ENCODE assay signal across 33 mouse cellular contexts in genomic region chr7:141947512-141947911, GRCm38 (mm10). TPM values are rescaled to one million over a fixed set of nuclear protein-coding genes. Genes with fewer than 3 reads are reported as not detected.
"Had no signal": no experiment of that assay in that cellular context is flagged by ENCODE, and none has a peak within 500 bp of the region (broad histone marks: within the 10 kb centered on the region; RNA-seq: fewer than 3 reads in every experiment).

No protein-coding gene starts in this region.

- ATAC-seq: liver, embryonic 12.5 days; liver, postnatal 0 days; lung, postnatal 0 days; midbrain, embryonic 13.5 days; midbrain, embryonic 15.5 days; midbrain, embryonic 16.5 days had no signal

- H3K4me2 ChIP-seq: limb, embryonic 12.5 days; limb, embryonic 13.5 days; limb, embryonic 15.5 days; liver, embryonic 11.5 days; liver, embryonic 12.5 days; liver, embryonic 13.5 days; liver, embryonic 15.5 days; lung, embryonic 14.5 days; lung, embryonic 15.5 days; midbrain, embryonic 11.5 days had no signal

- H3K27me3 ChIP-seq: midbrain, embryonic 13.5 days; midbrain, embryonic 15.5 days; neural tube, embryonic 12.5 days; neural tube, embryonic 13.5 days had no signal

- H3K4me3 ChIP-seq: limb, embryonic 10.5 days; limb, embryonic 12.5 days; limb, embryonic 13.5 days; limb, embryonic 15.5 days; liver, embryonic 12.5 days; liver, embryonic 13.5 days; liver, embryonic 15.5 days; lung, embryonic 15.5 days; megakaryocyte, embryonic 14.5 days; midbrain, embryonic 12.5 days; midbrain, embryonic 15.5 days; myocyte had no signal

- H3K9me3 ChIP-seq: limb, embryonic 10.5 days; limb, embryonic 12.5 days; limb, embryonic 15.5 days; liver, embryonic 12.5 days; liver, embryonic 13.5 days; liver, embryonic 15.5 days; lung, embryonic 15.5 days; midbrain, embryonic 10.5 days; midbrain, embryonic 12.5 days; midbrain, embryonic 13.5 days; midbrain, embryonic 15.5 days; neural tube, embryonic 12.5 days; neural tube, embryonic 13.5 days had no signal

- H3K27ac ChIP-seq: limb, embryonic 10.5 days; limb, embryonic 12.5 days; limb, embryonic 13.5 days; limb, embryonic 15.5 days; liver, embryonic 12.5 days; liver, embryonic 13.5 days; liver, embryonic 14.5 days; liver, embryonic 15.5 days; lung, embryonic 15.5 days; macrophage had no signal

- H3K36me3 ChIP-seq: limb, embryonic 10.5 days; limb, embryonic 12.5 days; limb, embryonic 13.5 days; limb, embryonic 15.5 days; liver, embryonic 12.5 days; liver, embryonic 13.5 days; liver, embryonic 15.5 days; lung, embryonic 15.5 days; midbrain, embryonic 15.5 days; neural tube, embryonic 12.5 days had no signal

- DNase-seq: left cerebral cortex, postnatal 4 days; liver; liver, embryonic 13.5 days; liver, postnatal 0 days; lung, adult 18-20 months; lung, adult 2 months; lung, embryonic 14.5 days; lung, postnatal 10 days; lung, postnatal 14 days; lung, postnatal 36 days; lung, postnatal 4 days had no signal

- H3K9ac ChIP-seq: limb, embryonic 12.5 days; limb, embryonic 13.5 days; limb, embryonic 15.5 days; liver, embryonic 12.5 days; liver, embryonic 13.5 days; liver, embryonic 14.5 days; liver, embryonic 15.5 days; liver, postnatal 0 days; lung, embryonic 14.5 days; lung, embryonic 15.5 days; midbrain, embryonic 12.5 days; midbrain, embryonic 13.5 days; midbrain, embryonic 15.5 days; neural tube, embryonic 12.5 days; neural tube, embryonic 13.5 days had no signal

RNA-seq across cellular contexts. Expression of gene Brsk2, which starts 2.0 kb away (rescaled TPM):
- polyA plus RNA-seq: liver, adult 2 months; macrophage had no signal
